Mouse (Mus musculus) gastrocnemius, postnatal 36 days (tissue): ENCODE data around the gene Olfr1337. TPM values are rescaled to one million over a fixed set of nuclear protein-coding genes. Genes with fewer than 3 reads are reported as not detected.
"Not testable (repeated sequence)": the region's sequence is repeated elsewhere in the genome, so short reads cannot be mapped to it uniquely, and the experiment has no call there.

Experiments used
- DNase-seq, 2 experiments: peaks; one replicate each; pipeline ENCODE4 v3.0.0; 2022
- intact Hi-C: fragments of 180-260 bp; cut with DNase I; formaldehyde crosslinking; loops from one replicate; pipeline ENCODE4 v1.15.1; 2025
- long read RNA-seq, 2 experiments: library from polyadenylated mRNA; stranded (forward); transcript quantifications; one replicate each; pipeline ENCODE4 v2.0.0; 2021
- total RNA-seq, 2 experiments: library from RNA; stranded (reverse); gene quantifications; 2 replicates each; pipeline ENCODE4 v1.2.3; 2021

The Olfr1337 gene
- not detected for total RNA-seq
- long read RNA-seq, experiment 1, result 0 reads
- long read RNA-seq, experiment 2, result 0 reads

- intact Hi-C loops, result no loop called here
- no peak for DNase-seq
These were observed at the start of gene Olfr1337 for GRCm38 (mm10) chr4:118782486-118782885. Olfr1337 (minus strand) TSS chr4:118782586.

GRCm38 (mm10) chr4:118818921-118819320 lies 36.5 kb upstream of the Olfr1337 start:
- intact Hi-C loops, result no loop called here
- DNase-seq, result no peak

GRCm38 (mm10) chr4:118809844-118810243 lies 27.5 kb upstream of the Olfr1337 start, which contains the start of gene Olfr1335:
Olfr1335 (minus strand) TSS chr4:118809944.
- intact Hi-C loops, result no loop called here
- no peak for DNase-seq

GRCm38 (mm10) chr4:118792796-118793195 lies 10.4 kb upstream of the Olfr1337 start:
- DNase-seq, intact Hi-C loops: not testable (repeated sequence)

GRCm38 (mm10) chr4:118758637-118759036 lies 23.7 kb downstream of the Olfr1337 start, which contains the start of gene Olfr1338:
Olfr1338 (minus strand) TSS chr4:118758737.
- intact Hi-C loops, result no loop called here

GRCm38 (mm10) chr4:118741881-118742280 lies 40.5 kb downstream of the Olfr1337 start:
- intact Hi-C loops, result no loop called here
- DNase-seq, result no peak

More at GRCm38 (mm10) chr4:118758637-118759036, 23.7 kb downstream of the Olfr1337 start, which contains the start of gene Olfr1338:
- DNase-seq, result no peak

GRCm38 (mm10) chr4:118740988-118741698 lies 41.2 kb downstream of the Olfr1337 start:
- no peak for DNase-seq
- intact Hi-C loops, result no loop called here

GRCm38 (mm10) chr4:118739574-118739973 lies 42.8 kb downstream of the Olfr1337 start:
- no peak for DNase-seq
- intact Hi-C loops, result no loop called here

GRCm38 (mm10) chr4:118731875-118732274 lies 50.5 kb downstream of the Olfr1337 start, which contains the start of gene Olfr1339:
Olfr1339 (plus strand) TSS chr4:118732175.
- intact Hi-C loops, result no loop called here
- DNase-seq, result no peak

Other genes starting within 250 kb of the Olfr1337 start
- not detected for gene Tmem125, start 238.5 kb downstream of the Olfr1337 start, total RNA-seq
- gene Cfap57, start 161.8 kb downstream of the Olfr1337 start, total RNA-seq, result not detected
- gene Ebna1bp2, start 161.8 kb downstream of the Olfr1337 start, total RNA-seq, result 10 to 100 TPM; 21.7 to 28.9 TPM
- gene Olfr62, start 123.6 kb downstream of the Olfr1337 start, total RNA-seq, result not detected
- gene Olfr1342, start 89.8 kb downstream of the Olfr1337 start, total RNA-seq, result not detected
- gene Olfr1341, start 79.1 kb downstream of the Olfr1337 start, total RNA-seq, result not detected
- gene Olfr1340, start 62.4 kb downstream of the Olfr1337 start, total RNA-seq, result not detected
- gene Olfr1339, start 50.4 kb downstream of the Olfr1337 start, total RNA-seq, result not detected
- not detected for gene Olfr1338, start 23.8 kb downstream of the Olfr1337 start, total RNA-seq
- not detected for gene Olfr1335, start 27.4 kb upstream of the Olfr1337 start, total RNA-seq
- gene Olfr1333, start 53.7 kb upstream of the Olfr1337 start, total RNA-seq, result not detected
- gene Olfr1331, start 82.1 kb upstream of the Olfr1337 start, total RNA-seq, result not detected
- not detected for gene Olfr1330, start 106.0 kb upstream of the Olfr1337 start, total RNA-seq
- gene Olfr1329, start 134.9 kb upstream of the Olfr1337 start, total RNA-seq, result not detected
- gene Olfr1328, start 156.0 kb upstream of the Olfr1337 start, total RNA-seq, result not detected
- under 1 TPM; 0.36 to 0.86 TPM for gene Lao1, start 179.0 kb upstream of the Olfr1337 start, total RNA-seq